Mouse (Mus musculus) CD4-positive, CD25-positive, alpha-beta regulatory T cell (primary cell): Measurements from ENCODE around the gene Nbas. TPM values are rescaled to one million over a fixed set of nuclear protein-coding genes. Genes with fewer than 3 reads are reported as not detected.

Source experiments
- polyA plus RNA-seq: library from polyadenylated mRNA; unstranded; fragments of 100-300 nt; shearing (Covaris generic); gene quantifications from one replicate; pipeline ENCODE4 v1.2.1, GENCODE M21; 2017

The Nbas gene
- polyA plus RNA-seq: 13.5 TPM

GRCm38 (mm10) chr12:13268826-13269449 lies at the start of gene Nbas:
Gene Nbas (plus strand): TSS chr12:13269133.

GRCm38 (mm10) chr12:13248691-13249572 lies 20.0 kb upstream of the Nbas start, which contains the start of gene Ddx1:
Gene Ddx1 (minus strand): TSS chr12:13249213.

Other genes starting within 250 kb of the Nbas start
- gene Ddx1, start 19.9 kb upstream of the Nbas start, polyA plus RNA-seq: 76.7 TPM